Mouse (Mus musculus): ENCODE data around the gene Crot. TPM values are rescaled to one million over a fixed set of nuclear protein-coding genes. Genes with fewer than 3 reads are reported as not detected.
"Not testable (repeated sequence)": the region's sequence is repeated elsewhere in the genome, so short reads cannot be mapped to it uniquely, and the experiment has no call there.

Gene Crot
- total RNA-seq, 2 experiments from 2014 or later, result 22.9 to 27.0 TPM

GRCm38 (mm10) chr5:8999108-8999507, 2.0 kb upstream of the Crot start:
- intact Hi-C loops (cut with DNase I), result loop anchor here (5.0 to 10.0 kb wide), 5 partner anchors 57 to 944 kb away; partner anchors contain the start of genes Dbf4, Slc25a40 and Tmem243
- DNase-seq, result no peak

- intact Hi-C loops (cut with DNase I), result loop anchor here (2.0 to 10.0 kb wide), 6 partner anchors 55 to 943 kb away; partner anchors contain the start of genes Dbf4, Dmtf1, Slc25a40 and Tmem243
- no peak for DNase-seq
These were observed 380 bp upstream of the Crot start for GRCm38 (mm10) chr5:8997513-8997895.

GRCm38 (mm10) chr5:8995966-8996685, 998 bp downstream of the Crot start:
- peak; percentile 14 to 47 for DNase-seq
- intact Hi-C loops (cut with DNase I), result loop anchor here (2.0 to 10.0 kb wide), 6 partner anchors 54 to 941 kb away; partner anchors contain the start of genes Dbf4, Dmtf1, Slc25a40 and Tmem243

- intact Hi-C loops (cut with DNase I), result loop anchor here (10.0 kb wide), 2 partner anchors 567 to 937 kb away; partner anchors contain the start of genes Dbf4 and Slc25a40
- no peak for DNase-seq
These were observed 5.5 kb downstream of the Crot start for GRCm38 (mm10) chr5:8991626-8992025.

- intact Hi-C loops (cut with DNase I), result loop anchor here (10.0 kb wide), 2 partner anchors 566 to 936 kb away; partner anchors contain the start of genes Dbf4 and Slc25a40
- DNase-seq, result no peak
These were observed 6.6 kb downstream of the Crot start for GRCm38 (mm10) chr5:8990526-8990925.

GRCm38 (mm10) chr5:8987925-8988324, 9.2 kb downstream of the Crot start:
- intact Hi-C loops (cut with DNase I), result no loop called here
- no peak for DNase-seq

GRCm38 (mm10) chr5:8985470-8985869, 11.7 kb downstream of the Crot start:
- no peak for DNase-seq
- intact Hi-C loops (cut with DNase I), result no loop called here

GRCm38 (mm10) chr5:8974721-8975120, 22.4 kb downstream of the Crot start:
- DNase-seq, result no peak
- intact Hi-C loops (cut with DNase I), result no loop called here

GRCm38 (mm10) chr5:8972355-8972754, 24.8 kb downstream of the Crot start:
- intact Hi-C loops (cut with DNase I), result no loop called here

GRCm38 (mm10) chr5:8970694-8971093, 26.4 kb downstream of the Crot start:
- no peak for DNase-seq
- intact Hi-C loops (cut with DNase I), result no loop called here

More at GRCm38 (mm10) chr5:8972355-8972754, 24.8 kb downstream of the Crot start:
- no peak for DNase-seq

GRCm38 (mm10) chr5:8964487-8964886, 32.6 kb downstream of the Crot start:
- intact Hi-C loops (cut with DNase I), result no loop called here
- no peak for DNase-seq

- intact Hi-C loops (cut with DNase I), result no loop called here
- DNase-seq, result no peak
These were observed 36.6 kb downstream of the Crot start for GRCm38 (mm10) chr5:8960534-8960933.

GRCm38 (mm10) chr5:8955544-8955943, 41.6 kb downstream of the Crot start:
- intact Hi-C loops (cut with DNase I), result no loop called here
- DNase-seq, result no peak

- no peak for DNase-seq
- intact Hi-C loops (cut with DNase I), result no loop called here
These were observed 43.5 kb downstream of the Crot start for GRCm38 (mm10) chr5:8953660-8954059.

- DNase-seq, result no peak
- intact Hi-C loops (cut with DNase I), result loop anchor here (10.0 kb wide), 1 partner anchor 107 kb away; no protein-coding TSS in a partner anchor
These were observed 49.6 kb downstream of the Crot start for GRCm38 (mm10) chr5:8947423-8948110.

GRCm38 (mm10) chr5:8943836-8944235, 53.3 kb downstream of the Crot start:
- intact Hi-C loops (cut with DNase I), result loop anchor here (5.0 to 10.0 kb wide), 4 partner anchors 53 to 483 kb away; partner anchors contain the start of gene Crot
- DNase-seq, result peak; percentile 52 to 55

GRCm38 (mm10) chr5:8941266-8941665, 55.9 kb downstream of the Crot start:
- intact Hi-C loops (cut with DNase I), result loop anchor here (5.0 to 10.0 kb wide), 4 partner anchors 56 to 486 kb away; partner anchors contain the start of gene Crot
- DNase-seq, result not testable (repeated sequence)

GRCm38 (mm10) chr5:8937965-8938364, 59.2 kb downstream of the Crot start:
- DNase-seq, result no peak
- intact Hi-C loops (cut with DNase I), result no loop called here

GRCm38 (mm10) chr5:8928440-8928839, 68.7 kb downstream of the Crot start:
- no peak for DNase-seq
- intact Hi-C loops (cut with DNase I), result no loop called here

- DNase-seq, result no peak
- intact Hi-C loops (cut with DNase I), result no loop called here
These were observed 80.1 kb downstream of the Crot start for GRCm38 (mm10) chr5:8917069-8917468.

- DNase-seq, result no peak
- intact Hi-C loops (cut with DNase I), result no loop called here
These were observed 80.7 kb downstream of the Crot start for GRCm38 (mm10) chr5:8916400-8916799.

All from heart, postnatal 10 days (tissue).